Mouse (Mus musculus): Measurements from ENCODE around the gene Lrrc8d.

Gene Lrrc8d

GRCm38 (mm10) chr5:105718138-105718670, 18.4 kb downstream of the Lrrc8d start:
- DNase-seq (ENCODE audit: low spot score), result no peak

- DNase-seq (ENCODE audit: low spot score), result no peak
Observed at GRCm38 (mm10) chr5:105721267-105721666, 21.5 kb downstream of the Lrrc8d start.

- no peak for DNase-seq (ENCODE audit: low spot score)
Observed at GRCm38 (mm10) chr5:105722807-105723206, 23.0 kb downstream of the Lrrc8d start.

GRCm38 (mm10) chr5:105730193-105730831, 30.5 kb downstream of the Lrrc8d start:
- DNase-seq (ENCODE audit: low spot score), result no peak

- DNase-seq (ENCODE audit: low spot score), result no peak
Observed at GRCm38 (mm10) chr5:105731173-105731626, 31.4 kb downstream of the Lrrc8d start.

- DNase-seq (ENCODE audit: low spot score), result no peak
Observed at GRCm38 (mm10) chr5:105731627-105732432, 32.1 kb downstream of the Lrrc8d start.

- no peak for DNase-seq (ENCODE audit: low spot score)
Observed at GRCm38 (mm10) chr5:105732433-105732891, 32.7 kb downstream of the Lrrc8d start.

- no peak for DNase-seq (ENCODE audit: low spot score)
Observed at GRCm38 (mm10) chr5:105733226-105733625, 33.5 kb downstream of the Lrrc8d start.

GRCm38 (mm10) chr5:105736365-105736764, 36.6 kb downstream of the Lrrc8d start:
- DNase-seq (ENCODE audit: low spot score), result no peak

- DNase-seq (ENCODE audit: low spot score), result no peak
Observed at GRCm38 (mm10) chr5:105737145-105737544, 37.4 kb downstream of the Lrrc8d start.

GRCm38 (mm10) chr5:105740437-105740836, 40.7 kb downstream of the Lrrc8d start:
- no peak for DNase-seq (ENCODE audit: low spot score)

GRCm38 (mm10) chr5:105742641-105743040, 42.9 kb downstream of the Lrrc8d start:
- DNase-seq (ENCODE audit: low spot score), result no peak

GRCm38 (mm10) chr5:105745324-105745723, 45.6 kb downstream of the Lrrc8d start:
- no peak for DNase-seq (ENCODE audit: low spot score)

- DNase-seq (ENCODE audit: low spot score), result no peak
Observed at GRCm38 (mm10) chr5:105745927-105746454, 46.2 kb downstream of the Lrrc8d start.

- DNase-seq (ENCODE audit: low spot score), result no peak
Observed at GRCm38 (mm10) chr5:105754803-105755202, 55.0 kb downstream of the Lrrc8d start.

GRCm38 (mm10) chr5:105755491-105755890, 55.7 kb downstream of the Lrrc8d start:
- no peak for DNase-seq (ENCODE audit: low spot score)

- no peak for DNase-seq (ENCODE audit: low spot score)
Observed at GRCm38 (mm10) chr5:105757978-105758377, 58.2 kb downstream of the Lrrc8d start.

- no peak for DNase-seq (ENCODE audit: low spot score)
Observed at GRCm38 (mm10) chr5:105758866-105759265, 59.1 kb downstream of the Lrrc8d start.

- no peak for DNase-seq (ENCODE audit: low spot score)
Observed at GRCm38 (mm10) chr5:105761848-105762482, 62.2 kb downstream of the Lrrc8d start.

GRCm38 (mm10) chr5:105764369-105764768, 64.6 kb downstream of the Lrrc8d start:
- no peak for DNase-seq (ENCODE audit: low spot score)

GRCm38 (mm10) chr5:105765386-105765785, 65.6 kb downstream of the Lrrc8d start:
- DNase-seq (ENCODE audit: low spot score), result no peak

- no peak for DNase-seq (ENCODE audit: low spot score)
Observed at GRCm38 (mm10) chr5:105776368-105776767, 76.6 kb downstream of the Lrrc8d start.
